ENCODE assay signal across 10 mouse cellular contexts in the genomic region with DNA sequence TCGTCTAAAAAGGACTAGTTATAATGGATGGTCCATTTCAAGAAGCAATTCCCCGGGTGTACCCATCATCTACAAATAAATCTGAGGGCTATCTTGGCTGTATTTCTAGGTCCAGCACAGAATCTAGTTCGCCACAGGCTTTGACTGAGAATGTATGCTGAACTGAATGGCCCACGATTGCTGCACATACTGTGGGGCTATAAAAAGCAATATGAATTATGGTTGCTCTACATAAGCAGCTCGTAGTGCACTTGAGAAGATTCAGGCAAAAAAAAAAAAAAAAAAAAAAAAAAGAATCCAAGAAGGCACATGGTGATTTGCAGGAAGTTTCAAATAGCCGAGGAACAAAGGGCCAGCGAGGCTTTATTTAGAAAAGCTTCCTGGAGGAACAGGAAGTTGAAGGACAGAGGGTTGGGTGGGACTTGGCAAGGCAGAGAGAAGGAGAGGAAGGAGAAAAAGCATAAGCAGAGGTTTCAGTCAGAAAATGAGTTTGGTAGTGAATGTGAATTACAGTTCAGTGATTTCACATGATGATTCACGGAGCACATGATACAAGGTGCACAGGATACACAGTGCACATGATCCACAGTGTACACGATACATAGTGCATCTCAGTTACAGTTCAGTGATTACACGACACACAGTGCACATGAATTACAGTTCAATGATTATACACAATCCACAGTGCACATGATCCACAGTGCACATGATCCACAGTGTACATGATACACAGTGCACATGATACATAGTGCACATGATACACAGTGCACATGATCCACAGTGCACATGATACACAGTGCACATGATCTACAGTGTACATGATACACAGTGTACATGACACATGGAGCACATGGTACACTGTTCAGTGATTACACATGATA.
A peak's percentile ranks its signal among the peaks of the same experiment; 100 is the strongest.
DNase-seq lines count a peak whose midpoint lies in the region; ATAC-seq and TF ChIP-seq lines count a peak whose summit lies in the region.
"Had no signal": no experiment of that assay in that cellular context is flagged by ENCODE, and none has a peak within 500 bp of the region (broad histone marks: within the 10 kb centered on the region; RNA-seq: fewer than 3 reads in every experiment).

No protein-coding gene starts in this region.

- DNase-seq in liver, adult 2 months (ENCODE audit: extremely low read depth, low read depth, low spot score) = peak; percentile 35
- DNase-seq in liver, embryonic 11.5 days (ENCODE audit: low spot score) = no peak
- peak; percentile 59 to 68 for DNase-seq in heart, adult 9 months (ENCODE audit: low spot score in 2 of 2)
- no peak for DNase-seq in retina, embryonic 14.5 days (ENCODE audit: low spot score)
- DNase-seq in spleen, postnatal 4 days (ENCODE audit: low spot score in 2 of 2) = no peak
- DNase-seq: embryo, embryonic 11 days; thymus, postnatal 36 days had no signal

- H3K4me1 ChIP-seq in liver, adult 2 months (ENCODE audit: control insufficient read depth, insufficient read depth, low read length) = no peaks in the 10 kb centered on the region
- H3K4me1 ChIP-seq in liver, embryonic 11.5 days (replicated peaks; ENCODE audit: control insufficient read depth, insufficient read depth, low read length) = no peaks in the 10 kb centered on the region
- no peaks in the 10 kb centered on the region for H3K4me1 ChIP-seq in kidney, embryonic 16.5 days (ENCODE audit: insufficient read depth, low read length)

- H3K36me3 ChIP-seq in liver, adult 2 months (ENCODE audit: control insufficient read depth, insufficient read depth, low read length) = no peaks in the 10 kb centered on the region
- H3K36me3 ChIP-seq in liver, embryonic 11.5 days (ENCODE audit: control insufficient read depth, insufficient read depth, low read length) = no peaks in the 10 kb centered on the region
- H3K36me3 ChIP-seq in kidney, embryonic 16.5 days (ENCODE audit: insufficient read depth, low read length) = no peaks in the 10 kb centered on the region

- H3K4me3 ChIP-seq in liver, adult 2 months (ENCODE audit: insufficient read depth, low read depth, low read length) = no peak overlapping the region
- no peak overlapping the region for H3K4me3 ChIP-seq in liver, embryonic 11.5 days (ENCODE audit: low read depth, low read length)
- H3K4me3 ChIP-seq in kidney, embryonic 16.5 days (ENCODE audit: low read length) = no peak overlapping the region

- no peak overlapping the region for H3K27ac ChIP-seq in liver, adult 2 months (replicated peaks; ENCODE audit: insufficient read depth, low read depth, low read length)
- no peak overlapping the region for H3K27ac ChIP-seq in liver, embryonic 11.5 days (ENCODE audit: low read depth, low read length)
- H3K27ac ChIP-seq in kidney, embryonic 16.5 days (ENCODE audit: low read length) = peak overlapping the region; percentile 46
- H3K27ac ChIP-seq: liver, embryonic 14.5 days had no signal

- no peak for TF ChIP-seq CTCF in liver, adult 2 months (IDR thresholded peaks at IDR 0.05; ENCODE audit: low read depth, low read length)

- no peaks in the 10 kb centered on the region for H3K9me3 ChIP-seq in liver, embryonic 11.5 days (ENCODE audit: control insufficient read depth, low read length)
- H3K9me3 ChIP-seq in kidney, embryonic 16.5 days (ENCODE audit: low read length) = peaks cover 6% of the 10 kb centered on the region

- TF ChIP-seq POLR2A in liver, adult 2 months (IDR thresholded peaks at IDR 0.05; ENCODE audit: extremely low read depth, insufficient read depth, low read length) = no peak

- no peaks in the 10 kb centered on the region for H3K27me3 ChIP-seq in liver, adult 2 months (ENCODE audit: control insufficient read depth, insufficient read depth, low read length)
- H3K27me3 ChIP-seq in liver, embryonic 11.5 days (replicated peaks; ENCODE audit: control insufficient read depth, insufficient read depth, low read length) = no peaks in the 10 kb centered on the region
- H3K27me3 ChIP-seq in kidney, embryonic 16.5 days (ENCODE audit: insufficient read depth, low read length) = no peaks in the 10 kb centered on the region

- ATAC-seq in liver, embryonic 11.5 days (replicated peaks; ENCODE audit: low FRiP score) = no peak
- no peak for ATAC-seq in kidney, embryonic 16.5 days (ENCODE audit: low FRiP score, low TSS enrichment)
- ATAC-seq in monocyte, adult 5-6 weeks (replicated peaks; ENCODE audit: insufficient number of reproducible peaks, low FRiP score, low TSS enrichment, poor library complexity, severe bottlenecking) = peak; percentile 64

- no peaks in the 10 kb centered on the region for H3K79me2 ChIP-seq in liver, adult 2 months (ENCODE audit: control insufficient read depth, insufficient read depth, low read length)

- H3K9ac ChIP-seq in liver, adult 2 months (ENCODE audit: low read depth, low read length) = no peak overlapping the region
- no peak overlapping the region for H3K9ac ChIP-seq in liver, embryonic 11.5 days (ENCODE audit: low read depth, low read length)
- no peak overlapping the region for H3K9ac ChIP-seq in kidney, embryonic 16.5 days (replicated peaks; ENCODE audit: low read length)
- H3K9ac ChIP-seq: liver, embryonic 14.5 days had no signal

- 75% methylated on average over 10 of the region's 10 CpGs for WGBS in liver, adult 2 months
- WGBS in liver, embryonic 11.5 days = 78% methylated on average over 10 of the region's 10 CpGs
- 62% methylated on average over 10 of the region's 10 CpGs for WGBS in kidney, embryonic 16.5 days

- no peak overlapping the region for H3K4me2 ChIP-seq in liver, embryonic 11.5 days
- no peak overlapping the region for H3K4me2 ChIP-seq in kidney, embryonic 16.5 days (replicated peaks; ENCODE audit: low read depth, low read length)

Comparison
In these comparisons a context has a peak if more than half of its experiments do, and no peak if none do; other contexts are left out.
1. DNase-seq: peak in liver, adult 2 months (single experiment) and heart, adult 9 months (2 of 2); none in liver, embryonic 11.5 days (single experiment), retina, embryonic 14.5 days (single experiment) and spleen, postnatal 4 days (0 of 2).